Mouse (Mus musculus): ENCODE results near the gene Yod1. TPM values are rescaled to one million over a fixed set of nuclear protein-coding genes. Genes with fewer than 3 reads are reported as not detected.

Gene Yod1
- polyA plus RNA-seq, 1 experiment from 2014 or later = 19.3 TPM

GRCm38 (mm10) chr1:130745591-130745990 lies 28.5 kb downstream of the Yod1 start:
- Histone ChIP-seq H3K36me3 (no peaks in the 10 kb centered on the region), H3K27ac (replicated peaks) (no peak overlapping the region), H3K4me3 (no peak overlapping the region), H3K9ac (replicated peaks) (no peak overlapping the region), H3K27me3 (no peaks in the 10 kb centered on the region), H3K4me2 (replicated peaks) (no peak overlapping the region), H3K9me3 (no peaks in the 10 kb centered on the region), H3K4me1 (no peaks in the 10 kb centered on the region)
- WGBS = 90% methylated on average over 3 of the region's 3 CpGs
- ATAC-seq (replicated peaks) = no peak

- Histone ChIP-seq H3K4me3 (no peak overlapping the region), H3K4me2 (replicated peaks) (no peak overlapping the region), H3K9ac (replicated peaks) (no peak overlapping the region), H3K4me1 (no peaks in the 10 kb centered on the region), H3K27ac (replicated peaks) (no peak overlapping the region), H3K27me3 (no peaks in the 10 kb centered on the region), H3K9me3 (no peaks in the 10 kb centered on the region), H3K36me3 (no peaks in the 10 kb centered on the region)
- 91% methylated on average over 3 of the region's 3 CpGs for WGBS
- ATAC-seq (replicated peaks) = no peak
These were observed 29.7 kb downstream of the Yod1 start for GRCm38 (mm10) chr1:130746819-130747218.

- H3K27me3 ChIP-seq = no peaks in the 10 kb centered on the region
- no peak overlapping the region for H3K4me2 ChIP-seq (replicated peaks)
- H3K9me3 ChIP-seq = no peaks in the 10 kb centered on the region
- H3K4me1 ChIP-seq = no peaks in the 10 kb centered on the region
- no peak overlapping the region for H3K27ac ChIP-seq (replicated peaks)
- 88% methylated on average over 9 of the region's 9 CpGs for WGBS
- no peak overlapping the region for H3K9ac ChIP-seq (replicated peaks)
- no peak for ATAC-seq (replicated peaks)
- H3K36me3 ChIP-seq = no peaks in the 10 kb centered on the region
- no peak overlapping the region for H3K4me3 ChIP-seq
These were observed 42.6 kb downstream of the Yod1 start for GRCm38 (mm10) chr1:130759689-130760088.

- Histone ChIP-seq H3K27ac (replicated peaks) (no peak overlapping the region), H3K36me3 (no peaks in the 10 kb centered on the region), H3K9ac (replicated peaks) (no peak overlapping the region), H3K4me2 (replicated peaks) (no peak overlapping the region), H3K27me3 (no peaks in the 10 kb centered on the region), H3K9me3 (no peaks in the 10 kb centered on the region), H3K4me3 (no peak overlapping the region), H3K4me1 (no peaks in the 10 kb centered on the region)
- ATAC-seq (replicated peaks) = no peak
- WGBS = 76% methylated on average over 1 of the region's 1 CpGs
These were observed 44.5 kb downstream of the Yod1 start for GRCm38 (mm10) chr1:130761597-130761996.

- Histone ChIP-seq H3K9me3 (no peaks in the 10 kb centered on the region), H3K4me2 (replicated peaks) (no peak overlapping the region), H3K27ac (replicated peaks) (no peak overlapping the region), H3K36me3 (no peaks in the 10 kb centered on the region), H3K9ac (replicated peaks) (no peak overlapping the region), H3K4me3 (no peak overlapping the region), H3K4me1 (no peaks in the 10 kb centered on the region), H3K27me3 (no peaks in the 10 kb centered on the region)
- no peak for ATAC-seq (replicated peaks)
- WGBS = 73% methylated on average over 3 of the region's 3 CpGs
These were observed 45.1 kb downstream of the Yod1 start for GRCm38 (mm10) chr1:130762045-130762760.

- Histone ChIP-seq H3K9me3 (no peaks in the 10 kb centered on the region), H3K4me2 (replicated peaks) (no peak overlapping the region), H3K4me1 (no peaks in the 10 kb centered on the region), H3K27ac (replicated peaks) (no peak overlapping the region), H3K4me3 (no peak overlapping the region), H3K9ac (replicated peaks) (no peak overlapping the region), H3K27me3 (no peaks in the 10 kb centered on the region), H3K36me3 (no peaks in the 10 kb centered on the region)
- WGBS = 89% methylated on average over 12 of the region's 12 CpGs
- no peak for ATAC-seq (replicated peaks)
These were observed 46.9 kb downstream of the Yod1 start for GRCm38 (mm10) chr1:130764027-130764461.

GRCm38 (mm10) chr1:130767066-130767465 lies 49.9 kb downstream of the Yod1 start:
- Histone ChIP-seq H3K4me1 (no peaks in the 10 kb centered on the region), H3K9ac (replicated peaks) (no peak overlapping the region), H3K27me3 (no peaks in the 10 kb centered on the region), H3K4me3 (no peak overlapping the region), H3K4me2 (replicated peaks) (no peak overlapping the region), H3K9me3 (no peaks in the 10 kb centered on the region), H3K27ac (replicated peaks) (no peak overlapping the region), H3K36me3 (no peaks in the 10 kb centered on the region)
- WGBS = 85% methylated on average over 5 of the region's 5 CpGs
- ATAC-seq (replicated peaks) = no peak

- Histone ChIP-seq H3K9me3 (no peaks in the 10 kb centered on the region), H3K27ac (replicated peaks) (no peak overlapping the region), H3K27me3 (no peaks in the 10 kb centered on the region), H3K36me3 (no peaks in the 10 kb centered on the region), H3K4me1 (no peaks in the 10 kb centered on the region), H3K9ac (replicated peaks) (no peak overlapping the region), H3K4me3 (no peak overlapping the region), H3K4me2 (replicated peaks) (no peak overlapping the region)
- WGBS = 82% methylated on average over 2 of the region's 2 CpGs
- no peak for ATAC-seq (replicated peaks)
These were observed 52.8 kb downstream of the Yod1 start for GRCm38 (mm10) chr1:130769925-130770324.

- no peaks in the 10 kb centered on the region for H3K9me3 ChIP-seq
- ATAC-seq (replicated peaks) = no peak
- H3K9ac ChIP-seq (replicated peaks) = no peak overlapping the region
- no peak overlapping the region for H3K4me3 ChIP-seq
- H3K36me3 ChIP-seq = no peaks in the 10 kb centered on the region
- H3K4me2 ChIP-seq (replicated peaks) = no peak overlapping the region
- 89% methylated on average over 4 of the region's 4 CpGs for WGBS
- no peak overlapping the region for H3K27ac ChIP-seq (replicated peaks)
- no peaks in the 10 kb centered on the region for H3K27me3 ChIP-seq
- no peaks in the 10 kb centered on the region for H3K4me1 ChIP-seq
These were observed 53.4 kb downstream of the Yod1 start for GRCm38 (mm10) chr1:130770487-130770886.

GRCm38 (mm10) chr1:130770981-130771494 lies 53.9 kb downstream of the Yod1 start:
- H3K27me3 ChIP-seq = no peaks in the 10 kb centered on the region

More at GRCm38 (mm10) chr1:130770981-130771494, 53.9 kb downstream of the Yod1 start:
- Histone ChIP-seq H3K4me1 (no peaks in the 10 kb centered on the region), H3K9ac (replicated peaks) (no peak overlapping the region), H3K9me3 (no peaks in the 10 kb centered on the region), H3K36me3 (no peaks in the 10 kb centered on the region), H3K27ac (replicated peaks) (no peak overlapping the region), H3K4me2 (replicated peaks) (no peak overlapping the region), H3K4me3 (no peak overlapping the region)
- no peak for ATAC-seq (replicated peaks)
- 74% methylated on average over 3 of the region's 3 CpGs for WGBS

All from forebrain, embryonic 15.5 days (tissue).